Mouse (Mus musculus) thymus, postnatal 0 days (tissue): ENCODE measurements around the gene 1700020D05Rik. TPM values are rescaled to one million over a fixed set of nuclear protein-coding genes. Genes with fewer than 3 reads are reported as not detected.

Experiments used
- DNase-seq: peaks from one replicate; pipeline ENCODE4 v3.0.0-alpha.2; 2015; ENCODE audit warnings: low spot score
- polyA plus RNA-seq: library from polyadenylated mRNA; unstranded; fragments of >200 nt; fragmentation: Nextera tagmentation; extraction: Ambion mirVana; gene quantifications from 2 replicates; pipeline ENCODE4 v1.2.1, GENCODE M21; 2015

1700020D05Rik gene
- polyA plus RNA-seq, result 0.13 and 0.44 TPM in 2 replicates

- no peak for DNase-seq
Measured at GRCm38 (mm10) chr19:5503687-5504086, at the start of gene 1700020D05Rik. Gene 1700020D05Rik (minus strand): TSS chr19:5503787.

DNA sequence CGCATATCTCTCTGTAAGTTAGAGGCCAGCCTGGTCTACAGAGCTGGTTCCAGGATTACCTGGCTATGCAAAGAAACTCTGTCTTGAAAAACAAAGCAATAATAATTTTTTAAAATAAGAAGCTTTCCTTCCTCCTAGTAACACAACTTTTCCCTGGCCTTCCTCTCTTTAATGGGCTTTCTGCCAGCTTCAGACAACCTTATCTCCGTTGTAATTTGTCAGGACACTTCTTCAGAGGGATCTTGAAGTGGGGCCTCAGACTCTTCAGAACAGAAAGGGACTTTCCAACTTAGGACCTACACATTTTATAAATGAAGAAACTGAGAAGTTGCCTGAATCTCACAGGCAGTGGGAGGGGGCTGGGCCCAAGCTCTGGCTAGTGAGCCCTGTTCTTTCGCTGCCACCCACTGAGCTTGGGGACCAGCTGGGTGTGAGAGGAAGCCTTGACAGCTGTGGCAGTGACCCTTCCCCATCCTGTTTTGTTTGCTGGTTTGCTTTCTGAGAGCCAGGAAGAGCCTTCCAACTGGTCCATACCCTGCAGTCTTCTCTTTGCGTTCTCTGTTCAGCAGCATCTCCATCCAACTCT, 44.0 kb upstream of the 1700020D05Rik start:
- DNase-seq, result no peak

- no peak for DNase-seq
Measured at GRCm38 (mm10) chr19:5544031-5544430, 40.4 kb upstream of the 1700020D05Rik start.

DNA sequence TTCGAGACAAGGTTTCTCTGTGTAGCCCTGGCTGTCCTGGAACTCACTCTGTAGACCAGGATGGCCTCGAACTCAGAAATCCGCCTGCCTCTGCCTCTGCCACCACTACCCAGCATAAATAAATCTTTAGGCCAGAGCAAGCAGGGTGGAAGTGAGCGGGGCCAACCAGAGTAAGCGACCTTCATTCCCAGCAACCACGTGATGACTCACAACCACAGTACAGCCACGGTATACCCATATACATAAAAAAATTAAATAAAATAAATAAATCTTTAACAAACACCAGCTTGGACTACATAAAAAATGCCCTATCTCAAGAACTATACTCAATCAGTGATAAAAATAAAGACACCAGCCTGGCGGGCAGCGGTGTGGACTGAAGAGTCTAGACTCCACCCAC, 39.8 kb upstream of the 1700020D05Rik start:
- DNase-seq, result no peak

- DNase-seq, result no peak
Measured at GRCm38 (mm10) chr19:5538786-5539185, 35.2 kb upstream of the 1700020D05Rik start.

DNA sequence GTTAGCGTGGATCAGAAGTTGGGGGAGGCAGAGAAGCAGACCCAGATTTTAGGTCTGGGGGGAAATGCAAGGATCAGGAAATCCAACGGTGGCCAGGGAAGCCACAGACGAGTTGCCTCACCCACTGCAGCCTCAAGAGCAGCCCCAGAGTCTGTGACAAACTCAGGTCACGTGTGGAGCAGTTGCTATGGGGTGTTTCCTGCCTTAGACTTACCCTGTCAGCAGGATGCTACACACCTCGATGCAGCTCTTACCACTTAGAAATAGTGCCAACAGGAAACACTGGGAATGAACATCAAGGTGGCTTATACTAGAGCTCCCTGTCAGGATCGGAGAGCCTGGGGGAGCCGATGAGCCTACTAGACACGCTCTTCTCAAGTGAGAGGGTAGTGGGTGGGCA, 28.9 kb upstream of the 1700020D05Rik start:
- DNase-seq, result peak; percentile 16

- DNase-seq, result no peak
Measured at GRCm38 (mm10) chr19:5530138-5530524, 26.5 kb upstream of the 1700020D05Rik start.

DNA sequence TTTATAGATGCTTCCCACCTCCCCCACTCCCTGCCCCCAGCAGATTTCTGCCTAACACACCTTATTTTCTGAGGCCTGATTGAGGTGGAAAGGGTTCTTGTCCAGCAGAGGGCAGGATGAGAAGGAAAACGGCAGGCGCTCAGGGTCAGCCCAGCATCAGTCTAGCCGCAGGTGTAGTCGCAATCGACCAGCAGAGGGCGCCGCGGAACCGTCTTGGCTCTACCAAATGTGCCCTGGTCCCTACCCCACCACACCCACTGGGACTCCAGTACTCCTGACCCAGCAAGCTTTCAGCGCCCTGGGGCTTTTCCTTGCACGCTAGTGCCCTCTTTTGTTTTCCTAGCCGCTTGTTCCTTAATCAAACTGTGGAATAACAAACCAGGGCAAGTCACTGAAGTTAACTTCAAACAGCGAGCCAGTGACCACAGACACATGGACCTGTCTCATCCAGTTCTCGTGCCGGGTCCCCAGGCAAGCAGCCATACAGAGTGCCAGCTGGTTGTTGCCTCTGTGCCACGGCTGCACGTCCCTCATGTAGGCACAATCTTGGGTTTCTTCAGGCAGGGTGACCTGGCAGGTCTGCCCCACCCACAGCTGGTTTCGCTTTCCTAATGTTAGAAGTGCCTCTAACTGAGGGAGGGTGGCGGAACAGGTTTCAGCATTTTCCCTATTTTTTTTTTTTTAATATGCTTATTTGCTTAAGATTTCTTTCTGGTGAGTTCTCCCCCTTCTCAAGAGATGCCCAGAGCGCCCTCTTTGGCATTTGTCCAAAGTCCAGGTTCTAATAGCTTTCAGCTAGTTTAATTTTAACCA, 25.9 kb upstream of the 1700020D05Rik start:
- peak; percentile 88 for DNase-seq

DNA sequence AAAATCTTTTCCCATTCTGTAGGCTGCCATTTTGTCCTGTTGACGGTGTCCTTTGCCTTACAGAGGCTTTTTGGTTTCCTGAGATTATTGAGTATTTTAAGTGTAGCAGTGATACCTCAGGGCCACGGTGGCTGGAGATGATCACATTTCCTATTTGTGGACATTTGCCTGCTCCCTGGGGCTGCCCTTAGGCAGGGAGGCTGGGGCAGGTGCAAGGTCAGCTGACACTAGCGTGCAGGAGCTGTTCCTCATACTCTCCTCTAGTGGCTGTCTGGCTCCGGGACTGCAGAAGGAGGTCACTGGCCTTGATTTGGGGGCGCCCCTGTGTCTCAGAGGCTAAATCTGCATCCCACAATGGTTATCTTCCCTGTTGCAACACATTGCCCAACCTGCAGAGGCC, 21.6 kb upstream of the 1700020D05Rik start:
- DNase-seq, result no peak

GRCm38 (mm10) chr19:5518721-5519120, 15.1 kb upstream of the 1700020D05Rik start:
- no peak for DNase-seq

- DNase-seq, result no peak
Measured at GRCm38 (mm10) chr19:5516906-5517505, 13.4 kb upstream of the 1700020D05Rik start.

DNA sequence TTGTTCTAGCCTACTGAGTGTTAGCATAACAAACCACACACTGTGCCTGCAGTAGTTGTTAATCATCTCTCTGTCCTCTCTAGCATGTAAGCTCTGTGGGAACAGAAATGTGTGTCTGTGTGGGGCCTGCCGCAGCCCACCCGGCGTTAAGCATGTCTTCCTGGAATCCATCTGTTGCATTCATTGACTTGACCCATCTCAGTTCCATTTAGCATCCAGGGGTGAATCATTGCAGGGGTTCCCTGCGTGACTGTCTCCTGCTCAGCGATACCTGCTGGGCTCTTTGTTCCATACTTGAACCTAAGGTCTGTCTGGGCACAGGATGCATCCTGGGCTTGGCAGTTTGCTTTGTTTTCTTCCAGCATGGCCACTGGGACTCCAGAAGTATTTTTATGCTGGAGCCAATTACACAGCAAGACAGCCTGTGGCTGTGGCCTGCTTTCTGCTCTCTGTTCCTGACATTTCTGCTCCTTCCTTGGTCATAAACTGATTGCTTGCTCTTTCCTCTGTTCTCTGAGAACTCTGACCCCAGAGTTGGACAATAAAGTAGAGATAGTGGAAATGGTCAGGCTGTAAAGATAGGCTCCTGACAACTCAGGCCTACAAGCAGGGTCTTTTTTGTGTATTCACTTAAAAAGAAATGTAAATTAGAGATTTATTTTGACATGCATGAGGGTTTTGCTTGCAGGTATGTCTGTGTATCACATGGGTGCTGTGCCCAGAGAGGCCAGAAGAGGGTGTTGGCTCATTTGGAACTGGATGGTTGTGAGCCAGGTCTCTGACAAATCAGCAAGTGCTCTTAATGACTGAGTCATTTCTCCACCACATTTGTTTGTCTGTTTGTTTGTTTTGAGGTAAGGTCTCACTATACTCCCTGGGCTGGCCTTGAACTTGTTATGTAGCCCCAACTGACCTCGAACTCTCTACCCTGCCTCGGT, 12.5 kb upstream of the 1700020D05Rik start:
- no peak for DNase-seq

GRCm38 (mm10) chr19:5513005-5513349, 9.4 kb upstream of the 1700020D05Rik start:
- no peak for DNase-seq

DNA sequence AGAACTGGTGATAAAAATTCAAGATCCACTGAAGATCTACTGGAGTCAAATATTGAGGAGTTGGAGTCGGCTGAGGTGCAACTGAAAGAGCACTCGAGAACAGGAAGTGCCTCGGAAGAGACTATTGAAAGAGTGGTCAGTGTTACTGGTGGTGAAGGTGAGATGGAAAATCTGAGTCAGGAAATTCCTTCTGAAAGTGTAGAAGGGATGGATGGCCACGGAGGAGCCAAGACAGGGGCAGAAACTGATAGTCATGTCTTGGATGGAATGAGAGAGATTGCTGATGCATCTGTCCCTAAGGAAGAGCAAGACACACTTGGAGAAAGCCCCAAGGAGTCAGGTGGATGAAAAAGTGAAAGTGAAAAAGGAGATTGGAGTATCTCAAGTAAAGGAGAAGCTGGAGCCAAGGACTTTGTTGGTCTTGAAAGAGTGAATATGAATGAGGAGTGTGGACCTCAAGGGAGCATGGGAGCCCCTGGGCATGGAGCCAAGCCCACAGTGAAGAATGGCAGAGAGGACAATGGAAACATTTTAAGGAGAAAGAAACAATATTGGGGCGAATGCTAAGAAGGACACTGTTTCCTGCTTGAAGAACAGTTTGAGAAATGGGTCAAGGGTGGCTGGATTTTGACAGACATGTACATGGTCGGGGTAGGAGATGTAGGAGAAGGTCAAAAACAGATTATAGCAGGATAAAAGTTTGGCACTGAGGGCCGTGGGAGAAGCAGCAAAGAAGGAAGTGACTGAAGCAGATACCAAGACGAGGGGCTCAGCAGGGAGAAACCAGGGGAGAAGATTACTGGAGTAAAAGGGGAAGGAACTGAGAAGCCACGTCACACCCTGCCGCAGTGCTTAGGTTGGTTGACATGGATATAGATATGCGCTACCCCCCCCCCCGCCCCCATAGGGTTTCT, 8.8 kb upstream of the 1700020D05Rik start:
- DNase-seq, result no peak

- no peak for DNase-seq
Measured at GRCm38 (mm10) chr19:5511074-5511632, 7.6 kb upstream of the 1700020D05Rik start.

DNA sequence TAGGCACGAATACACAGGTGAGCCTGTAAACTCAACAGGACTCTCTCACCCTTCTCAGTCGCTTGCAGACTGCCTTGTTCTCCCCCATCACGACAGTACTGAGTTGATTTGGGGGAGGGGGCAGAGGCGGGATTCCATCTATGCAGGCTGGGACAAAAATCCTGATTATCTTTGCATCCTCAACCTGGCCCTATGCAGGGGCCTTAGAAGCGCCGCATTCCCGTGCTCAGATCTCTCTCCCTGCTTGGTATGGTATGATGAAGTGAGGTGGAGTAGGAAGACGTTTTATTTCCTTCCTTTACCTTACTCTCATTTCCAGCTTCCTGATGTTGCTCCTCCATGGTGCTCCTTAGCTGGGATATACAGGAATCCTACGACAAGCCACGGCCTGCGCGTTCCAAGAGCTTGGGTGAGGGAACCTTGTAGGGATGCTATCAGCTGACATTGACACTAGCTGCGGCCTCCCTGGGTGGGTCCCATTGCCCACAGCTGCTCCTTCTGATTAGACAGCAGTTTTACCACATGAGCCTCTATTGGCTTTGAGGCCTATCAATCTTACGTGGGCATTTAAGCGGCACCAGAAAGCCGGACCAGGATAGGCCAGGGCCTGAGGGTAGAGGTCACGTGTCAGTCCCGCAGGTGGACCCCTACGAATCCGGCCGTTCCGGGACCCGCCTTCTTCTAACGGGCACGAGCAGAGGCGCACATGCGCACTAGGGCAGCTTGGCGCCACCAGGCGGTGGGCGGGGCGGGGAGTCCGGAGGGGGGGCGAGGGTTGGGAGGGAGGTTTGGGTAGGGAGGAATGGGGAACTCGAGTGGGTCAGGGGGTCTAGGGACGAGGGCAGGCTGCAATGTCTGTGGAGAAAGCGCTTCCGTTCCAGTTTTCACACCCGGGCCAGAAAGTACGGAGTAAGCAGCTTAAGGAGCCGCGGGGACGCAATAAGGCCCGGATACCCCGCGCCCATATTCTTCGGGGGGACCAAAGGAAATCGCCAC, 6.7 kb upstream of the 1700020D05Rik start, which contains the start of gene Snx32:
TSS of gene Snx32 (minus strand) at position 508 of the 996 bp plus-strand sequence.
- DNase-seq, result peak; percentile 98

DNA sequence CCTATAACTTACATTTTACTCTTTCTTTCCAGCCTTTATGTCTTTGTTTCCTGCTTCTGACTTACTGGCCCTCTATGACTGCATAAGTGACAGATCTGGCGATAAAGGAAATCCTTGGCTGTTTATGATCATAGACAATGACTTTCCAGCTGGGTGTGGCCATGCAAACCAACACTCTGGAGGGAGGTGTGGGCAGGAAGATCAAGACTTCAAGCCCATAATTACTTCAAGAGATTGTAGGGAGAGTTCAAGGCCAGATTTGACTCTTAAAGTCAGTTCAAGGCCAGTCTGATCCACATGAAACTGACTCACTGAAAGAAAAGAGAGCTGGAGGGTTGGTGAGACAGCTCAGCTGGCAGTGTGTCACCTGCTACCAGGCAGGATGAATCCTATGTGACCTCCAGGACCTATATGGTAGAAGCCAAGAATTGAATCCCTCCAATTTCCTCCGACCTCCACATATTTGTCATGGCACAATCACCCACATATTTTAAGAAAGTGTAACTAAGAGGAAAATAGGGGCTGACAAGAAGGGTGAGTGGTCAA, 3.2 kb downstream of the 1700020D05Rik start:
- DNase-seq, result no peak

- DNase-seq, result no peak
Measured at GRCm38 (mm10) chr19:5496052-5496370, 7.6 kb downstream of the 1700020D05Rik start.
